ENCODE assay signal across 15 mouse cellular contexts in the genomic region with DNA sequence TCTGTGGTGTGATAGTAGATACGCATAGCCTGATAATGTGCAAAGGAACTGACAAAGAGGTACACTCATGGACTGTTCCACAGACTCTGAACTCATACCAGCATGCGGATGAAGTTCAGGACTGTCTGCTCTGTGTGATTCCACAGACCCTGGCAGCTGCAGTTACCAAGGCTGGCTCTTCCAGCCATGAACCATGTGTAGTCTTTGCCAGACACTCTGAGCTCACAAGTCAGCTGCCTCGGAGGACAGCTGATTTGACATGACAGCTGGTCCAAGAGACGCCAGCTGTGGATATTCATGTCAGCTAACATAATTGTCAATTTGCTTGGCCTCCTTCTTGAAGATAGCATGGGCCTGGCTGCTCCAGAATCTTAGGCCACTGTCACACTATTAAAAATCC. TPM values are rescaled to one million over a fixed set of nuclear protein-coding genes. Genes with fewer than 3 reads are reported as not detected.
A peak's percentile ranks its signal among the peaks of the same experiment; 100 is the strongest.
DNase-seq lines count a peak whose midpoint lies in the region; ATAC-seq lines count a peak whose summit lies in the region.
"Had no signal": no experiment of that assay in that cellular context is flagged by ENCODE, and none has a peak within 500 bp of the region (broad histone marks: within the 10 kb centered on the region; RNA-seq: fewer than 3 reads in every experiment).

No protein-coding gene starts in this region.

- H3K9ac ChIP-seq in heart, embryonic 14.5 days (ENCODE audit: low read length) = no peak overlapping the region
- H3K9ac ChIP-seq in heart, embryonic 11.5 days (ENCODE audit: low read depth, low read length) = no peak overlapping the region
- H3K9ac ChIP-seq in embryonic facial prominence, embryonic 14.5 days (ENCODE audit: low read depth, low read length) = no peak overlapping the region
- no peak overlapping the region for H3K9ac ChIP-seq in intestine, embryonic 15.5 days
- H3K9ac ChIP-seq: liver, embryonic 13.5 days; midbrain, embryonic 12.5 days had no signal

- peaks cover 0 to 3% of the 10 kb centered on the region in 2 experiments; a peak in 2 of 4 replicates for H3K4me1 ChIP-seq in heart, embryonic 14.5 days (ENCODE audit: control insufficient read depth in 2 of 2, insufficient read depth in 2 of 2, low read length in 2 of 2)
- no peaks in the 10 kb centered on the region for H3K4me1 ChIP-seq in heart, embryonic 11.5 days (ENCODE audit: control insufficient read depth, insufficient read depth, low read length)
- H3K4me1 ChIP-seq in embryonic facial prominence, embryonic 14.5 days (ENCODE audit: control insufficient read depth, insufficient read depth, low read length) = no peaks in the 10 kb centered on the region
- no peaks in the 10 kb centered on the region for H3K4me1 ChIP-seq in intestine, embryonic 15.5 days (replicated peaks)
- H3K4me1 ChIP-seq: liver, embryonic 13.5 days; midbrain, embryonic 12.5 days had no signal

- H3K27me3 ChIP-seq in heart, embryonic 14.5 days (ENCODE audit: control insufficient read depth, insufficient read depth, low read length) = no peaks in the 10 kb centered on the region
- no peaks in the 10 kb centered on the region for H3K27me3 ChIP-seq in heart, embryonic 11.5 days (ENCODE audit: control insufficient read depth, insufficient read depth, low read length)
- no peaks in the 10 kb centered on the region for H3K27me3 ChIP-seq in embryonic facial prominence, embryonic 14.5 days (replicated peaks; ENCODE audit: control insufficient read depth, insufficient read depth, low read length)
- H3K27me3 ChIP-seq in intestine, embryonic 15.5 days (replicated peaks) = no peaks in the 10 kb centered on the region
- H3K27me3 ChIP-seq: liver, embryonic 13.5 days; midbrain, embryonic 12.5 days had no signal

- DNase-seq in embryonic facial prominence, embryonic 14.5 days (ENCODE audit: low spot score) = peak; percentile 78
- peak; percentile 27 to 35 for DNase-seq in gastrocnemius, postnatal 36 days
- peak; percentile 28 for DNase-seq in lung, postnatal 14 days
- DNase-seq in kidney, adult 18-20 months = no peak
- DNase-seq: kidney, adult 9 months; liver, embryonic 13.5 days; thymus, adult 18-20 months had no signal

- intact Hi-C loops in gastrocnemius, postnatal 36 days (cut with DNase I) = no loop called here

- H3K36me3 ChIP-seq in heart, embryonic 14.5 days (ENCODE audit: control insufficient read depth, insufficient read depth, low read length) = 0 out of 2 replicates have a peak, but pooled peaks cover 8% of the 10 kb centered on the region
- no peaks in the 10 kb centered on the region for H3K36me3 ChIP-seq in heart, embryonic 11.5 days (ENCODE audit: control insufficient read depth, insufficient read depth, low read length)
- H3K36me3 ChIP-seq in embryonic facial prominence, embryonic 14.5 days (ENCODE audit: control insufficient read depth, insufficient read depth, low read length) = no peaks in the 10 kb centered on the region
- no peaks in the 10 kb centered on the region for H3K36me3 ChIP-seq in intestine, embryonic 15.5 days
- H3K36me3 ChIP-seq: liver, embryonic 13.5 days; midbrain, embryonic 12.5 days had no signal

- no peak overlapping the region for H3K4me3 ChIP-seq in heart, embryonic 14.5 days (ENCODE audit: control insufficient read depth in 1 of 2, insufficient read depth in 1 of 2, low read depth in 1 of 2, low read length in 2 of 2)
- no peak overlapping the region for H3K4me3 ChIP-seq in heart, embryonic 11.5 days (ENCODE audit: low read depth, low read length)
- H3K4me3 ChIP-seq in embryonic facial prominence, embryonic 14.5 days (ENCODE audit: low read depth, low read length) = no peak overlapping the region
- H3K4me3 ChIP-seq in intestine, embryonic 15.5 days (replicated peaks) = no peak overlapping the region
- H3K4me3 ChIP-seq: liver, embryonic 13.5 days; midbrain, embryonic 12.5 days had no signal

- 0 out of 2 replicates have a peak, but pooled peaks have one; percentile 50 for ATAC-seq in heart, embryonic 14.5 days (ENCODE audit: insufficient number of reproducible peaks, insufficient read depth, low FRiP score, low read depth)
- no peak for ATAC-seq in heart, embryonic 11.5 days (replicated peaks; ENCODE audit: insufficient number of reproducible peaks, low FRiP score, low TSS enrichment)
- ATAC-seq in embryonic facial prominence, embryonic 14.5 days (ENCODE audit: low read depth) = peak; percentile 91; the same call in 1 of the 2 replicates
- no peak for ATAC-seq in inflammation-experienced regulatory T-cells, adult 6 months
- no peak for ATAC-seq in intestine, embryonic 15.5 days

- no peak overlapping the region for H3K4me2 ChIP-seq in heart, embryonic 14.5 days (ENCODE audit: low read length)
- no peak overlapping the region for H3K4me2 ChIP-seq in heart, embryonic 11.5 days
- no peak overlapping the region for H3K4me2 ChIP-seq in embryonic facial prominence, embryonic 14.5 days (ENCODE audit: low read depth, low read length)
- no peak overlapping the region for H3K4me2 ChIP-seq in intestine, embryonic 15.5 days (replicated peaks)
- H3K4me2 ChIP-seq: liver, embryonic 13.5 days; midbrain, embryonic 12.5 days had no signal

- H3K9me3 ChIP-seq in heart, embryonic 14.5 days (ENCODE audit: control insufficient read depth, low read length) = no peaks in the 10 kb centered on the region
- no peaks in the 10 kb centered on the region for H3K9me3 ChIP-seq in heart, embryonic 11.5 days (replicated peaks; ENCODE audit: control insufficient read depth, low read length)
- H3K9me3 ChIP-seq in embryonic facial prominence, embryonic 14.5 days (ENCODE audit: control insufficient read depth, low read length) = no peaks in the 10 kb centered on the region
- no peaks in the 10 kb centered on the region for H3K9me3 ChIP-seq in intestine, embryonic 15.5 days
- H3K9me3 ChIP-seq: liver, embryonic 13.5 days; midbrain, embryonic 12.5 days had no signal

- WGBS in heart, embryonic 14.5 days = 59% methylated on average over 4 of the region's 4 CpGs
- WGBS in heart, embryonic 11.5 days (ENCODE audit: insufficient replicate concordance) = 69% methylated on average over 4 of the region's 4 CpGs
- WGBS in embryonic facial prominence, embryonic 14.5 days = 64% methylated on average over 4 of the region's 4 CpGs
- 77% methylated on average over 4 of the region's 4 CpGs for WGBS in intestine, embryonic 15.5 days

- no peak overlapping the region for H3K27ac ChIP-seq in heart, embryonic 14.5 days (replicated peaks in 1 of 2; ENCODE audit: control insufficient read depth in 1 of 2, insufficient read depth in 1 of 2, low read depth in 2 of 2, low read length in 2 of 2)
- no peak overlapping the region for H3K27ac ChIP-seq in heart, embryonic 11.5 days (ENCODE audit: low read depth, low read length)
- no peak overlapping the region for H3K27ac ChIP-seq in embryonic facial prominence, embryonic 14.5 days (replicated peaks; ENCODE audit: low read depth, low read length)
- H3K27ac ChIP-seq in intestine, embryonic 15.5 days = no peak overlapping the region
- H3K27ac ChIP-seq: liver, embryonic 13.5 days; midbrain, embryonic 12.5 days had no signal

RNA-seq across cellular contexts. Expression of gene 4930455H04Rik, which starts 39.1 kb away (rescaled TPM):
- not detected in 2 replicates for polyA plus RNA-seq in heart, embryonic 14.5 days (2014; fragmentation: Nextera tagmentation; extraction: Ambion mirVana)
- polyA plus RNA-seq in heart, embryonic 11.5 days (2014; fragmentation: Nextera tagmentation; extraction: Ambion mirVana) = not detected in 2 replicates
- not detected in 2 replicates for polyA plus RNA-seq in embryonic facial prominence, embryonic 14.5 days (2014; fragmentation: Nextera tagmentation; extraction: Ambion mirVana)
- under 1 TPM in 1 of 2 experiments, not detected in 1; 0.31 TPM for total RNA-seq in gastrocnemius, postnatal 36 days (2021)
- not detected for polyA plus RNA-seq in inflammation-experienced regulatory T-cells, adult 6 months (2017; shearing (Covaris generic))
- not detected in 2 replicates for polyA plus RNA-seq in intestine, embryonic 15.5 days (2015; fragmentation: Nextera tagmentation; extraction: Ambion mirVana)
- total RNA-seq: layer of hippocampus, postnatal 14 days; neutrophil, adult 5-6 weeks had no signal
- polyA plus RNA-seq: liver, embryonic 13.5 days; midbrain, embryonic 12.5 days; spleen, adult 2 months had no signal

RNA-seq across cellular contexts. Expression of gene Palmd, which starts 39.8 kb away (rescaled TPM):
- 17.7 and 18.6 TPM in 2 replicates for polyA plus RNA-seq in heart, embryonic 14.5 days (2014; fragmentation: Nextera tagmentation; extraction: Ambion mirVana)
- 10.4 and 11.1 TPM in 2 replicates for polyA plus RNA-seq in heart, embryonic 11.5 days (2014; fragmentation: Nextera tagmentation; extraction: Ambion mirVana)
- 23.0 and 24.5 TPM in 2 replicates for polyA plus RNA-seq in embryonic facial prominence, embryonic 14.5 days (2014; fragmentation: Nextera tagmentation; extraction: Ambion mirVana)
- 10 to 100 TPM; 22.4 to 22.7 TPM for total RNA-seq in gastrocnemius, postnatal 36 days (2021)
- polyA plus RNA-seq in inflammation-experienced regulatory T-cells, adult 6 months (2017; shearing (Covaris generic)) = not detected
- polyA plus RNA-seq in intestine, embryonic 15.5 days (2015; fragmentation: Nextera tagmentation; extraction: Ambion mirVana) = 2.9 and 3.2 TPM in 2 replicates
- total RNA-seq: neutrophil, adult 5-6 weeks had no signal

Comparison
In these comparisons a context has a peak if more than half of its experiments do, and no peak if none do; other contexts are left out.
1. ATAC-seq: peak in heart, embryonic 14.5 days (single experiment) and embryonic facial prominence, embryonic 14.5 days (single experiment); none in heart, embryonic 11.5 days (single experiment), inflammation-experienced regulatory T-cells, adult 6 months (single experiment) and intestine, embryonic 15.5 days (single experiment).